Comparison of ENCODE assay signal across 11 mouse cellular contexts in genomic region chr19:6260428-6260827, GRCm38 (mm10). TPM values are rescaled to one million over a fixed set of nuclear protein-coding genes. Genes with fewer than 3 reads are reported as not detected.
DNase-seq lines count a peak whose midpoint lies in the region; TF ChIP-seq lines count a peak whose summit lies in the region.
"Had no signal": no experiment of that assay in that cellular context is flagged by ENCODE, and none has a peak within 500 bp of the region (broad histone marks: within the 10 kb centered on the region; RNA-seq: fewer than 3 reads in every experiment).

No protein-coding gene starts in this region.

- H3K4me3 ChIP-seq in spleen, adult 2 months (ENCODE audit: extremely low read depth, insufficient read depth, insufficient read length) = no peak overlapping the region
- H3K4me3 ChIP-seq: erythroblast, embryonic 14.5 days; lung, embryonic 15.5 days had no signal

- intact Hi-C loops in gastrocnemius, postnatal 14 days (cut with DNase I; ENCODE audit: low total_unique reads) = no loop called here

- 69% methylated on average over 2 of the region's 2 CpGs for WGBS in spleen, adult 2 months

- no peaks in the 10 kb centered on the region for H3K4me1 ChIP-seq in spleen, adult 2 months (ENCODE audit: control insufficient read depth, insufficient read depth, insufficient read length)
- H3K4me1 ChIP-seq: lung, embryonic 15.5 days had no signal

- no peak for TF ChIP-seq POLR2A in spleen, adult 2 months (IDR thresholded peaks at IDR 0.05; ENCODE audit: low read depth, low read length)

- H3K27ac ChIP-seq in spleen, adult 2 months (ENCODE audit: insufficient read depth, low read length) = no peak overlapping the region
- H3K27ac ChIP-seq: lung, embryonic 15.5 days had no signal

- H3K36me3 ChIP-seq in spleen, adult 2 months (ENCODE audit: control insufficient read depth, insufficient read depth, low read length) = peaks cover 42% of the 10 kb centered on the region

- peak; percentile 24 for DNase-seq in gastrocnemius, postnatal 10 days
- DNase-seq in gastrocnemius, postnatal 14 days = no peak
- DNase-seq in spleen, adult 2 months (ENCODE audit: low read depth in 1 of 2, low spot score in 2 of 2) = peak in 1 of 2 experiments; percentile 34
- DNase-seq in spleen, postnatal 14 days (ENCODE audit: low spot score in 2 of 2) = no peak
- DNase-seq in kidney, postnatal 4 days = peak; percentile 53 to 60
- peak; percentile 44 for DNase-seq in thymus, postnatal 25 days
- no peak for DNase-seq in layer of hippocampus, adult 8-10 months (ENCODE audit: low spot score in 2 of 2)
- no peak for DNase-seq in urinary bladder, postnatal 36 days (ENCODE audit: low spot score in 2 of 2)

- TF ChIP-seq CTCF in spleen, adult 2 months (IDR thresholded peaks at IDR 0.05; ENCODE audit: extremely low read depth, insufficient read depth, insufficient read length, insufficient replicate concordance) = peak; percentile 54; the same call in 1 of the 2 replicates

- no peaks in the 10 kb centered on the region for H3K27me3 ChIP-seq in spleen, adult 2 months (ENCODE audit: control insufficient read depth, insufficient read depth, low read length)
- H3K27me3 ChIP-seq: lung, embryonic 15.5 days had no signal

RNA-seq across cellular contexts. Expression of gene Ehd1, which starts 16.1 kb away (rescaled TPM):
- total RNA-seq in gastrocnemius, postnatal 10 days (2021) = 10 to 100 TPM; 54.0 to 64.8 TPM
- total RNA-seq in gastrocnemius, postnatal 14 days (2021) = 10 to 100 TPM; 40.5 to 50.8 TPM
- polyA plus RNA-seq in spleen, adult 2 months (2012; rRNA removed) = 285 and 377 TPM in 2 replicates
- total RNA-seq in layer of hippocampus, adult 8-10 months (2022) = 10 to 100 TPM; 59.1 to 76.4 (median 70.3) TPM

RNA-seq across cellular contexts. Expression of gene Atg2a, which starts 19.0 kb away (rescaled TPM):
- total RNA-seq in gastrocnemius, postnatal 10 days (2021) = 10 to 100 TPM; 13.2 to 15.0 TPM
- 10 to 100 TPM; 12.7 to 14.6 TPM for total RNA-seq in gastrocnemius, postnatal 14 days (2021)
- 47.4 and 57.5 TPM in 2 replicates for polyA plus RNA-seq in spleen, adult 2 months (2012; rRNA removed)
- total RNA-seq in layer of hippocampus, adult 8-10 months (2022) = 10 to 100 TPM; 34.1 to 41.8 (median 37.1) TPM

RNA-seq across cellular contexts. Expression of gene Ppp2r5b, which starts 24.8 kb away (rescaled TPM):
- 10 to 100 TPM; 24.3 to 25.4 TPM for total RNA-seq in gastrocnemius, postnatal 10 days (2021)
- total RNA-seq in gastrocnemius, postnatal 14 days (2021) = 10 to 100 TPM; 22.4 to 24.7 TPM
- 36.9 and 56.1 TPM in 2 replicates for polyA plus RNA-seq in spleen, adult 2 months (2012; rRNA removed)
- 100 to 1,000 TPM; 126 to 136 (median 128) TPM for total RNA-seq in layer of hippocampus, adult 8-10 months (2022)

RNA-seq across cellular contexts. Expression of gene Gpha2, which starts 34.2 kb away (rescaled TPM):
- not detected for total RNA-seq in gastrocnemius, postnatal 10 days (2021)
- total RNA-seq in gastrocnemius, postnatal 14 days (2021) = not detected
- polyA plus RNA-seq in spleen, adult 2 months (2012; rRNA removed) = 0.42 and 0.57 TPM in 2 replicates
- total RNA-seq in layer of hippocampus, adult 8-10 months (2022) = not detected
- polyA plus RNA-seq: erythroblast, embryonic 14.5 days; inflammation-experienced regulatory T-cells, adult 6 months; lung, embryonic 15.5 days had no signal

RNA-seq across cellular contexts. Expression of gene Cdc42bpg, which starts 45.8 kb away (rescaled TPM):
- 1 to 10 TPM; 4.2 to 4.5 TPM for total RNA-seq in gastrocnemius, postnatal 10 days (2021)
- 1 to 10 TPM; 3.4 to 3.9 TPM for total RNA-seq in gastrocnemius, postnatal 14 days (2021)
- 7.7 and 8.9 TPM in 2 replicates for polyA plus RNA-seq in spleen, adult 2 months (2012; rRNA removed)
- total RNA-seq in layer of hippocampus, adult 8-10 months (2022) = 1 to 10 TPM; 5.9 to 9.5 (median 6.5) TPM

Comparison
In these comparisons a context has a peak if more than half of its experiments do, and no peak if none do; other contexts are left out.
1. DNase-seq: peak in gastrocnemius, postnatal 10 days (single experiment), kidney, postnatal 4 days (2 of 2) and thymus, postnatal 25 days (single experiment); none in gastrocnemius, postnatal 14 days (single experiment), spleen, postnatal 14 days (0 of 2), layer of hippocampus, adult 8-10 months (0 of 2) and urinary bladder, postnatal 36 days (0 of 2).
2. RNA of gene Ppp2r5b, which starts 24.8 kb away (total RNA-seq): 126 to 136 TPM in layer of hippocampus, adult 8-10 months; 24.3 to 25.4 TPM in gastrocnemius, postnatal 10 days and 22.4 to 24.7 TPM in gastrocnemius, postnatal 14 days; every median in the first group is over 4 times any median in the second.